Mouse (Mus musculus) midbrain, embryonic 11.5 days (tissue): Measurements from ENCODE around the gene Btbd35f15. TPM values are rescaled to one million over a fixed set of nuclear protein-coding genes. Genes with fewer than 3 reads are reported as not detected.
"Not testable (repeated sequence)": the region's sequence is repeated elsewhere in the genome, so short reads cannot be mapped to it uniquely, and the experiment has no call there.

Source experiments
- ATAC-seq: fragments of 200-750 bp; cut with Nextera tagmentation; 2 replicates; pipeline ENCODE4 v1.8.0; 2017; ENCODE audit warnings: moderate TSS enrichment, moderate library complexity; ENCODE audit not compliant: low FRiP score
- DNase-seq: peaks from one replicate; pipeline ENCODE4 v3.0.0; 2015; ENCODE audit warnings: low spot score; ENCODE audit errors: missing footprints
- H3K27ac ChIP-seq: fragments of 300-500 bp; sonication (generic); 2 replicates; pipeline ENCODE4 v1.5.1; 2014; ENCODE audit warnings: low read depth, low read length
- H3K27me3 ChIP-seq: fragments of 300-500 bp; sonication (generic); 2 replicates; pipeline ENCODE4 v1.6.1; 2014; ENCODE audit warnings: mild to moderate bottlenecking, low read length, moderate library complexity, mixed read lengths; ENCODE audit not compliant: control insufficient read depth, insufficient read depth
- H3K36me3 ChIP-seq: fragments of 300-500 bp; sonication (generic); 2 replicates; pipeline ENCODE4 v1.6.1; 2014; ENCODE audit warnings: mild to moderate bottlenecking, low read length, moderate library complexity, mixed read lengths; ENCODE audit not compliant: control insufficient read depth, insufficient read depth
- H3K4me1 ChIP-seq: fragments of 300-500 bp; sonication (generic); 2 replicates; pipeline ENCODE4 v1.6.1; 2014; ENCODE audit warnings: low read length; ENCODE audit not compliant: control insufficient read depth, insufficient read depth
- H3K4me2 ChIP-seq: fragments of 300-500 bp; sonication (generic); 2 replicates; pipeline ENCODE4 v1.6.1; 2014; ENCODE audit warnings: mild to moderate bottlenecking, moderate library complexity
- H3K4me3 ChIP-seq: fragments of 300-500 bp; sonication (generic); 2 replicates; pipeline ENCODE4 v1.5.1; 2014; ENCODE audit warnings: low read depth, low read length
- H3K9ac ChIP-seq: fragments of 300-500 bp; sonication (generic); 2 replicates; pipeline ENCODE4 v1.6.1; 2014; ENCODE audit warnings: low read length
- H3K9me3 ChIP-seq: fragments of 300-500 bp; sonication (generic); 2 replicates; pipeline ENCODE4 v1.6.1; 2016; ENCODE audit warnings: low read length; ENCODE audit not compliant: control insufficient read depth
- WGBS: fragments of 180-500 bp; shearing (Covaris S2); extraction: QIAGEN DNeasy Blood & Tissue Kit; methylation state at CpG from one replicate; pipeline ENCODE4 v1.1.7; 2014; 5-methylcytosine and 5-hydroxymethylcytosine counted together
- polyA plus RNA-seq: library from polyadenylated mRNA; unstranded; fragments of >200 nt; fragmentation: Nextera tagmentation; extraction: Ambion mirVana; gene quantifications from 2 replicates; pipeline ENCODE4 v1.2.1, GENCODE M21; 2014

The Btbd35f15 gene
- not detected in 2 replicates for polyA plus RNA-seq

- DNase-seq, H3K9me3 ChIP-seq, ATAC-seq, H3K4me3 ChIP-seq, H3K27ac ChIP-seq, H3K27me3 ChIP-seq, H3K9ac ChIP-seq, H3K4me1 ChIP-seq, H3K36me3 ChIP-seq, H3K4me2 ChIP-seq: not testable (repeated sequence)
- no CpG with 5 or more reads among the region's 3 CpGs for WGBS
Measured at GRCm38 (mm10) chrX:33577214-33577613, at the start of gene Btbd35f15. TSS of gene Btbd35f15 (minus strand) at chrX:33577314.

Other genes with a start within 250 kb of the Btbd35f15 start
- not detected in 2 replicates for gene Btbd35f13, start 79.9 kb upstream of the Btbd35f15 start, polyA plus RNA-seq
- gene Btbd35f14, start 125.0 kb upstream of the Btbd35f15 start, polyA plus RNA-seq, result not detected in 2 replicates